Mouse (Mus musculus) thymus, adult 2 months (tissue): ENCODE results near the gene Zmym5. TPM values are rescaled to one million over a fixed set of nuclear protein-coding genes. Genes with fewer than 3 reads are reported as not detected.
"Not testable (repeated sequence)": the region's sequence is repeated elsewhere in the genome, so short reads cannot be mapped to it uniquely, and the experiment has no call there.

Experiments
- DNase-seq: peaks from one replicate; pipeline ENCODE4 v3.0.0; 2021
- H3K27ac ChIP-seq: fragments of 200-500 bp; 2 replicates; pipeline ENCODE4 v1.5.1; 2012; ENCODE audit warnings: low read length, control low read depth; ENCODE audit not compliant: control insufficient read depth, insufficient read depth
- H3K27me3 ChIP-seq: fragments of 200-500 bp; 2 replicates; pipeline ENCODE4 v1.6.1; 2012; ENCODE audit warnings: mild to moderate bottlenecking, low read length, moderate library complexity, mixed read lengths; ENCODE audit not compliant: control insufficient read depth, insufficient read depth
- H3K36me3 ChIP-seq: fragments of 200-500 bp; 2 replicates; pipeline ENCODE4 v1.6.1; 2012; ENCODE audit warnings: mild to moderate bottlenecking, low read length, moderate library complexity; ENCODE audit not compliant: control insufficient read depth, insufficient read depth
- H3K4me1 ChIP-seq: fragments of 200-500 bp; replicated peaks from 2 replicates; pipeline ENCODE4 v1.6.1; 2012; ENCODE audit warnings: low read length; ENCODE audit not compliant: control insufficient read depth, insufficient read depth
- H3K4me3 ChIP-seq: fragments of 200-500 bp; 2 replicates; pipeline ENCODE4 v1.5.1; 2012; ENCODE audit warnings: mild to moderate bottlenecking, low read length, control low read depth, moderate library complexity; ENCODE audit not compliant: control insufficient read depth, insufficient read depth
- CTCF ChIP-seq: fragments of 200-500 bp; IDR thresholded peaks from 2 replicates; pipeline ENCODE4 v1.5.1; 2012; ENCODE audit warnings: mild to moderate bottlenecking, control low read depth, low read length, moderate library complexity, borderline replicate concordance; ENCODE audit not compliant: control insufficient read depth, poor library complexity, insufficient read depth; ENCODE audit errors: extremely low read depth
- POLR2A ChIP-seq: fragments of 200-500 bp; IDR thresholded peaks from 2 replicates; pipeline ENCODE4 v1.6.1; 2012; ENCODE audit warnings: mild to moderate bottlenecking, low read length, control low read depth, moderate library complexity; ENCODE audit not compliant: control insufficient read depth, poor library complexity, insufficient read depth; ENCODE audit errors: extremely low read depth
- WGBS: fragments of 180-500 bp; shearing (Covaris S2); methylation state at CpG from one replicate; pipeline ENCODE4 v1.1.7; 2018; 5-methylcytosine and 5-hydroxymethylcytosine counted together
- polyA plus RNA-seq: library from polyadenylated mRNA; depleted of rRNA; stranded (reverse); fragments of >200 nt; gene quantifications from 2 replicates; pipeline ENCODE4 v1.2.3, GENCODE M21; 2012; rRNA removed

The Zmym5 gene
- 5.0 and 6.9 TPM in 2 replicates for polyA plus RNA-seq

DNA sequence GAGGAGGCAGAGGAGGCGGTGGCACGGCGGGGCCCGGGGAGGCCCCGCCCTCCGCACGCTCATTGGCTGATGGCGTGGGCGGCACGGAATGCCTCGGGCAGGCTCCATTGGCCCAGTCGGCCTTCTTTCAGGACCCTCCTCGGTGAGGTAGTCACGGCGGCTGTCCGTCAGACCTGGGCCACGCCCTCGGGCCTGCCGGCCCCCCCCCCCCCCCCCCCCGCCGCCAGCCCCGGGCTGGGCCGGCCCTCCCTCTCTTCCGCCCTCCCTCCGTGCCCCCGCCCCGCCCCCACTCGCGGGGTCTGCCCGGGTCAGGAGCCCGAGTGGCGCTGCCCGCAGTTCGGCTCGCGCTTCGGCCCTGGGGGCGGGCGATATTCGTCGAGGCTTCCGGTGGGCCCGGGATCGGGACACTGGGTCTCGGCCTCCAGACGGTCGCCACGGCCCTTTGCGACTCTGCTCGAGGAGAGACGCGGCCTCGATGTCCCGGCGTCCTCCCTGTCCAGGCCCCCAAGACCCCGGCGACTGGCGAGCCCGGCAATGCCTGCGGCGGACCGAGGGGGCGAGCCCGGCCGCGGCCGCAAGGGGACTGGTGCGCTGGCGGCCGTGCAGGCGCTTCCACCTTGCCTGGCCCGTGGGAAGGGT lies at the start of gene Zmym5:
Gene Zmym5, minus strand, starts transcription at position 16 of the 639 bp plus-strand sequence.
- H3K27me3 ChIP-seq, H3K36me3 ChIP-seq, H3K4me1 ChIP-seq: not testable (repeated sequence)
- TF ChIP-seq POLR2A (0 out of 2 replicates have a peak, but pooled peaks have one; percentile 33), CTCF (peak; percentile 12; the same call in 1 of the 2 replicates)
- Histone ChIP-seq H3K4me3 (peak within 1 kb of the TSS; percentile 99), H3K27ac (peak within 1 kb of the TSS; percentile 83)
- WGBS: 0% methylated on average over 39 of the region's 72 CpGs
- peak; percentile 85 for DNase-seq

DNA sequence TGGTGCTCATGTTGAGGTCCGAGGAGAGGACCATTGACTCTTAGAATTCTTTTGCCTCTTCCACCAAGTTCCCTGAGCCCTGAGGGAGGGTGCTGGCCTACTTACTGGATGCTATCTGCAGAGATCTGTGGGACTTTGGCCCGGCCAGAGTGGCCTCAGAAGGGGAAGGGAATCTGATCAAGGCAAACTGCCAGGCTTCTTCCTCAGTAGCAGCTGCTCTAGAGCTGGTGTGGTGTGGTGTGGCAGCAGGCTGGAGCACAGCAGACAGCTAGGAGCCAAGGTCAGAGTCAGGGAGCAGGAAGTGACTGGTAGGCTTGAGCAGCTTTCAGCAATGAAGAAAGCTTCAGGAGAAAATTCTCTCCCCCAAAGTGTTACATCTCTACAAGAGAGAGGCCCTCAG lies 38.2 kb upstream of the Zmym5 start:
- WGBS: 54% methylated on average over 2 of the region's 2 CpGs
- Histone ChIP-seq H3K4me1 (no peaks in the 10 kb centered on the region), H3K27ac (no peak overlapping the region), H3K27me3 (no peaks in the 10 kb centered on the region), H3K36me3 (no peaks in the 10 kb centered on the region), H3K4me3 (no peak overlapping the region)
- no peak for DNase-seq
- TF ChIP-seq POLR2A (no peak), CTCF (no peak)

- Histone ChIP-seq H3K4me1 (no peaks in the 10 kb centered on the region), H3K4me3 (no peak overlapping the region), H3K36me3 (no peaks in the 10 kb centered on the region), H3K27me3 (no peaks in the 10 kb centered on the region), H3K27ac (no peak overlapping the region)
- 93% methylated on average over 2 of the region's 2 CpGs for WGBS
- no peak for DNase-seq
- TF ChIP-seq POLR2A (no peak), CTCF (no peak)
Observed at GRCm38 (mm10) chr14:56848322-56848721, 36.8 kb upstream of the Zmym5 start.

- no peaks in the 10 kb centered on the region for H3K4me1 ChIP-seq
- WGBS: 79% methylated on average over 2 of the region's 2 CpGs
Observed at GRCm38 (mm10) chr14:56844507-56844906, 33.0 kb upstream of the Zmym5 start.

DNA sequence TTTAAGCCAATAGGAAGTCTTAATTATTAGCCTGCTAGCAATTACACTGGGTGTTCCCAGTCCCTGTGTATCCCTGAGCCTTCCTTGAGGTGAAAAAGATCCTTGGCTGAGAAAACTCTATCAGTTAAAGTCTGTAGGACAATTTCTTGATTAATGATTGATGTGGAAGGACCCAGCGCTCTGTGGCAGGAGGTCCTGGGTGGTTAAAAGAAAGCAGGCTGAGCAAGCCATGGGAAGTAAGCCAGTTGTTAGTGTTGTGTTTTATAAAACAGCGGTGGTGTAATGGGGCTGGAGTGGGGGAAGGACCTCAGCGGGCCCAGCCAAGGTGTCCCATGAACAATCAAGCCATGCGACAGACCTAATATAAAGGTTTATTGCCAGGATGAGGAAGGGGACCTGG lies 32.5 kb upstream of the Zmym5 start:
- 80% methylated on average over 4 of the region's 4 CpGs for WGBS
- DNase-seq: no peak
- no peak overlapping the region for H3K27ac ChIP-seq
- no peak for TF ChIP-seq CTCF
- no peak for TF ChIP-seq POLR2A
- no peaks in the 10 kb centered on the region for H3K4me1 ChIP-seq
- no peak overlapping the region for H3K4me3 ChIP-seq
- H3K27me3 ChIP-seq: no peaks in the 10 kb centered on the region
- no peaks in the 10 kb centered on the region for H3K36me3 ChIP-seq

More at GRCm38 (mm10) chr14:56844507-56844906, 33.0 kb upstream of the Zmym5 start:
- Histone ChIP-seq H3K4me3 (no peak overlapping the region), H3K27ac (no peak overlapping the region), H3K36me3 (no peaks in the 10 kb centered on the region), H3K27me3 (no peaks in the 10 kb centered on the region)
- no peak for DNase-seq
- no peak for TF ChIP-seq POLR2A
- TF ChIP-seq CTCF: no peak

DNA sequence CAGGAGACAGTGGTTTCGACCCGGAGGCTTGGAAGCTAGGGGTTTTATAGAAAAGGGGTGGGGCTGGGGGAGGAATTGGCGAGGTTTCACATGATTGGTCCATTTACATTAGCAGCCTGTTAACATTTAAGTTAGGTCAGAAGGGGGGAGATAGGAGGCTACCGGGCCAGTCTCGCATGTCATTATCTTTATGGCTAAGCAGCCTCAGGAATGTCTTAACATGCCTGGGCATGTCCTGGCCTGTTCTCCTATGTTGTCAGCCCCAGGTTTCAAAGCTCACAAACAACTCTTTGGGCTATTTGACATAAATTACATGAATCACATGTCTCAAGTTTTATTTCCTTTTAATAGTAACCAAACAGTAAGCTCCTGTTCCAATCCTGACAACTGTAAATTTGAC lies 23.1 kb upstream of the Zmym5 start:
- not testable (repeated sequence) for H3K27ac ChIP-seq, H3K27me3 ChIP-seq, H3K36me3 ChIP-seq, DNase-seq, H3K4me1 ChIP-seq, H3K4me3 ChIP-seq
- 98% methylated on average over 5 of the region's 5 CpGs for WGBS

DNA sequence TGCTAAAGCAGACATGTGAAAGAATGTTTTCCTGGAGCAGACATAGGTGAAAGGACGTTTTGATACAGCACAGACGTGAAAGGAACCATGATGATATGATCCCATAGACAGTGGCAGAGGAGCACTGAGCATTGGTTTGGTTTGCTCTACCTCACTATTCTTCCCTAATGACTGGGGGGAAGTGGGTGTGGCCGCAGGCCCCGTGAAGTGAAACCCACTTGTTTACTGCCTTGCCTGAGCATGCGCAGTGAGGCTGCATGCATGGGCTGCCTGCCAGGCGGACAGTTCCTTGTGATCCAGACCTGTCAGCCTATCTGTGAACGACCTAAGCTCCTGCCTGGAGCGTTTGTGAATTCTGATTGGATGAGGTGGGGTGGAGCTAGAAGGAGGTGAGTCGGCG lies 21.7 kb upstream of the Zmym5 start:
- H3K27ac ChIP-seq, DNase-seq, H3K4me3 ChIP-seq, H3K27me3 ChIP-seq, H3K36me3 ChIP-seq, H3K4me1 ChIP-seq: not testable (repeated sequence)
- 82% methylated on average over 10 of the region's 10 CpGs for WGBS
